Mouse (Mus musculus) brain, embryonic 14.5 days (tissue): ENCODE results near the gene Rgl1. TPM values are rescaled to one million over a fixed set of nuclear protein-coding genes. Genes with fewer than 3 reads are reported as not detected.
"Not testable (repeated sequence)": the region's sequence is repeated elsewhere in the genome, so short reads cannot be mapped to it uniquely, and the experiment has no call there.

Experiments
- DNase-seq: peaks from one replicate; pipeline ENCODE4 v3.0.0-alpha.2; 2011; ENCODE audit warnings: low read depth
- CTCF ChIP-seq: fragments of 200-500 bp; IDR thresholded peaks from 2 replicates; pipeline ENCODE4 v1.5.1; 2012; ENCODE audit warnings: inconsistent platforms, mild to moderate bottlenecking, moderate library complexity, borderline replicate concordance; ENCODE audit not compliant: insufficient read depth, insufficient read length; ENCODE audit errors: extremely low read depth
- POLR2A ChIP-seq: fragments of 200-500 bp; IDR thresholded peaks from 2 replicates; pipeline ENCODE4 v1.6.1; 2012; ENCODE audit warnings: mild to moderate bottlenecking, inconsistent platforms, borderline replicate concordance; ENCODE audit not compliant: poor library complexity, insufficient read depth, insufficient read length, severe bottlenecking; ENCODE audit errors: extremely low read depth
- polyA plus RNA-seq: library from polyadenylated mRNA; depleted of rRNA; stranded (reverse); fragments of >200 nt; gene quantifications from 2 replicates; pipeline ENCODE4 v1.2.3, GENCODE M21; 2012

Rgl1 gene
- polyA plus RNA-seq, 1 experiment = 14.1 TPM

DNA sequence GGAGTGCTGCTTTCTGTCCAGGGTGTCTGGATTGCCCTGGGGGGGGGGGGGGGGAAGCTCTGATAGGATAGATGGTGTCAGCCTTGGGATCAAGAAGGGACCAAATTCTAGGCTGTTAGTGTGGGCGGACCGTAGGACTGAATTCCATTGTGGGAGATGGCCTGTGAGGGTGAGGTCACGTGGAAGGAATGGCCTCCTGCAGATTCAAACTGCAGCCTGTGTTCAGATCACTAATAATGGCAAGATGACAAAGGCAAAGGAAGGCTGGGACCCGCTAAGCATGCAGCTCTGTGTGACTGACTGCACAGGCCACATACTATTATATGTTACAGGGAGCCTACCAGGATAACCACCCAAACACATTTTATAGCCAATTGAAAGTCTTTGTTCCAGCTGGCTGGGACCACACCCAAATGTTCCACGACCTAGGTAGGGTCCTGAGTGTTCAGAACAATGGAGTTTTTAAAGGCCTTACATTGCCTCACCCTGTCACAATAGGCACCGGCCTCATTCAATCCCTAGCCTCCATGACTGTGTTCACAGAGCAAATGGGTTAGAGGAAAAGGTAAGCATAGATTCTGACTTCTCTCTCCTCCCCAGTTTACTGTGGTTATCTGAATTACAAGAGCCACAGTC is 27.5 kb upstream of the Rgl1 start:
- no peak for DNase-seq
- TF ChIP-seq CTCF (no peak), POLR2A (no peak)

DNA sequence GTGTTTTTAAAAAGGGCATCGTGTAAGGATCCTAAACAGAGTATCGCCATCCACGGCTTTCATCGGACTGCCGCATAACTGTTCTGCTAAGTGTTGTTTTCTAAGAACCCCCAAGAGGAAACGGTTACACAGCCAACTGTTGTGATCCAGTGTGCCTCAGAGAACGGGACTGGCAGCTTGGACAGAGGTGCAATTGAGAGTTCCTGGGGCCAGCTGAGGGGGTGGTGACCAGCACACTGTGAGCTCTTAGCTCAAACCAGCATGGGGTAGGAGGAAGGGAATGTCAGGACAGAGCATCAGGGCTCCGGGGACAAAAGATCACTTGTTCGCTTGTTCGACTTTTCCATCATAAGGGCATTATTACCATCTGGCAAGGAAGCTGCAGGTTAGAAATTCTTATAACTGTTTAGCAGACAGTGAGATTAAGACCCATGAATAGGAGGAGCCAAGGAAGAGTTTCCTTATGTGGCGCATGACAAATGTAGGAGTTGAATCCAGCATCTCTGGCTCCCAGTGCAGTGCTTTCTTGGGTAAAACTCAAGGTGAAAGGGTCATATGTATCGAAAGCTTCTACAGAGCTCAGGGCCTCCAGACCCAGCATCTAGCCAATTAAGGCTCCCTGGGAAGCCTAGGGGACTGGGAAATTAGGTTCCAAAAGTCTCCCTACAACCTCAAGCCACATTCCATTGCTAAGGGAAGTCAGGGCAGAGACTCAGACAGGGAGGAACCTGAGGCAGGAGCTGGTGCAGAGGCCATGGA is 26.8 kb upstream of the Rgl1 start:
- no peak for TF ChIP-seq CTCF
- TF ChIP-seq POLR2A = no peak
- peak; percentile 55 for DNase-seq

DNA sequence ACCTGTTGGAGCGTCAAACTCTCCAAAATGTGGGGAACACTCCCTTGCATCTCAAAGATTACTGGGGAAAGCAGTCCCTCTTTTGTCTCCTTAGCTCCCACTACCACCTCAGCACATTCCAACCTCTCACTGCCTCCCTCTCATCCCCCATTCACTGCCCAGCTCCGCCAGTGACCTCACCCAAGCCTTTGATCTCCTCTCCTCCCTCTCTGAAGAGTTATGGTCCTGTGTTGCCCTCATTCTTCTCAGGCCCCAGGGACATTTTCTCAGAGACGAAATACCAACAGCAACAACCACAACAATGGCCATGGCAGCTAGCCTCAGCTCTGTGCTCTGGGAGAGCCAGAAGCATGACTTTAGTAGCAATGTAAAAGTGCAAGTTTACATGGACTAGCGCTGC is 25.1 kb upstream of the Rgl1 start:
- no peak for DNase-seq
- TF ChIP-seq POLR2A (no peak), CTCF (no peak)

DNA sequence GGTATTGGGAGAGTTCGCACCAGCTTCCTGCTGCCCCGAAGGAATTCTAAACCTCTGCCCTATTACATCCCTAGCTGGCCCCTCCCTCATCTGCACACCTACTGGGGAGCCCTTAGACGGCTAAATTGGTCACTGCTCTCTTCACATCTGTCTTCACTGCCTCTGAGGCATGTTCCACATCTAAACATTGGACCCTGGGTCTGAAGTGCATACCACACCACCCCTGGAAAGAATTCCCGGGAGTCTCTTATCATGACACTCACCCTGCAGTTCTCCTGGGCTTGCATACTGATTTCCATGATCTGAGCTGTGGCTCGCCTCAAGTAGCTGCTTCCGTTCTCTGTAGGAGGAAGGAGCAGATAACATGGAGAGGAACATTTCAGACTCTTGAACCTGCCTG is 24.7 kb upstream of the Rgl1 start:
- TF ChIP-seq CTCF (no peak), POLR2A (no peak)
- no peak for DNase-seq

DNA sequence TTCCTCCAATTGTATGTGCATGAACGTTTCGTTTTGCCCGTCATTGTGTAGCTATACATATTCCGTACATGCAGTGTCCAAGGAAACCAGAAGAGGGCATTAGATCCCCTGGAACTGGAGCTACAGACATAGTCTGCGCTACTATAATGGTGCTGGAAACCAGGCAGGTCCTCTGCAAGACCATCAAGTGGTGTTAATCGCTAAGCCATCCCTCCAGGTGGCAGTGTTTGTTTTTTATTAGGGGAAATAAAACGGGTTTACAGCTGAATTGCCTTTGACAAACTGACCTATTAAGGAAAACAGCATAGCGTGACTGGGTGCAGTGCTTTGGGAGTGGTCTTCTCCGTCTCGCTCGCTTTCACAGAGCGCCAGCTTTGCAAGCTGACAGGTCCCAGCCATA is 24.1 kb upstream of the Rgl1 start:
- TF ChIP-seq CTCF (peak; percentile 56; the same call in 1 of the 2 replicates), POLR2A (no peak)
- peak; percentile 73 for DNase-seq

DNA sequence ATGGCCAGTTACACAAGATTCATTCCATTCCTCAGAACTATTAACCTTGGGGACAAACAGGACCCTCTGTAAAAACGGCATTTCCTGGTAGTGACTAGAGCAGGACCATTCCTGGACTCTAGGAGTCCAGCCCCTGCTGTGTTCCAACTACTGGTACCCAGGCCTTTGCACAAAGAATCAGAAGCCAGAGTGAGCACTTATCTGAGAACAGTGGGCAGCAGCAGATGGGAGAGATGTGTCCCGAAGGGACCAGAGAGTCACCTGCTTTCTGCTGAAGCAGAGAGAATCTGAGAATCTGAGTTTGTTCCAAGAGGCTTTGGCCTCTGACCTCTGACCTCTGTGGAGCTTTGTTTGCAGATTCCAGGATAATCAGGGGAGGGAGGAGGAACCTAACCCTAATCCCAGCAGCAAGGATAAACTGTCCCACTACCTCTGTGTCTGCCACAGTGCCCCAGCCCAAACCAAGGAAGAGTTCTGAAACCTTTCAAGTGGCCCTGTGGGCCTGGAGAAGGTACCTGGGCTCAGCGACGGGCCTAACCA is 22.0 kb upstream of the Rgl1 start:
- no peak for TF ChIP-seq CTCF
- no peak for TF ChIP-seq POLR2A
- DNase-seq = no peak

DNA sequence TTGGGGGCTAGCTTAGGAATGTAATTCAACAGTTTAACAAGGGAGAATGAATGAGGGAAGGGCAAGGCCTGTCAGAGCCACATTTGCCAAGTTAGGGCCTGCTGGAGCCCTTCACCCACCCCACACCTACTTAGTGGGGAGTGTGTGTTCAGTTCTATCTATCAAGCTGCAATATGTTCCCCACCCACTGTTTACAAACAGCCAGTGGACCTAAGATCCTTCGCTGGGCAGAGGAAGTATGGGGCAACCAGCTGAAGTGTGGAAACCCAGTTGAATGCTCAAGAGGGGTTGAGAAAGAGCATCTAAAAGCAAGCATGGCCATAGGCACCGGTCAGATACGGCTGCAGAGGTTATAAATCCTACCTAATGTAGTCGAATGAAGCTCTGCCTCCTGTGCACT is 20.8 kb upstream of the Rgl1 start:
- DNase-seq = no peak
- TF ChIP-seq CTCF (no peak), POLR2A (no peak)

DNA sequence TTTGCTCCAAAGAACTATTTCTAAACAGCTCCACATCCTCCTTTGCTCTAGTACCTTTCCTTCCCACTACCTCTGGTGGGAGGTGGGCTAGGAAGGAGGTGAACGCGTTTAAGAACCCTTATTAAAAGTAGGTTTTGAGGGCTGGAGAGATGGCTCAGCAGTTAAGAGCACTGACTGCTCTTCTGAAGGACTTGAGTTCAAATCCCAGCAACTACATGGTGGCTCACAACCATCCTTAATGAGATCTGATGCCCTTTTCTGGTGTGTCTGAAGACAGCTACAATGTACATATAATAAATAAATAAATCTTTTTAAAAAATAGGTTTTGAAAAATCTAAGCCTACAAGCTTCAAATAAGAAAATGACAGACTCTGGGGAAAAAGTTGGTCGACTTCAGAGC is 19.3 kb upstream of the Rgl1 start:
- not testable (repeated sequence) for DNase-seq

DNA sequence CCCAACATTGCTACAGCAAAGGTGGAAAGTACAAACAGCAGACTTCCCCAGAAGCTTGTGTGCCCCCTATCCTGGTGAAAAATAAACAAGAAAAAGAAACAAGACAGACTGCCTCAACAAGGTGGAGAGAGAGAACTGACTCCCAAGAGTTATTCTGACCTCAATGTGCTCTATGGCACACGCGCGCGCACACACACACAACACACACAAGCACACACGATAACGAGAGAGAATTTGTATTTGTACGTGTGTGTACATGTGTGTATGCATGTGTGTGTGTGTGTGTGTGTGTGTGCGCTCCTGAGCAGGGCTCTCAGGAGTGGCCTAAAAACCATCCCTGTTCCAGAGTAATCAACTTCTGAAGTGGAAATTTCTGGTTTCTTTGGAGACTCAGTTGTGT is 18.5 kb upstream of the Rgl1 start:
- DNase-seq = no peak
- TF ChIP-seq POLR2A (no peak), CTCF (no peak)

DNA sequence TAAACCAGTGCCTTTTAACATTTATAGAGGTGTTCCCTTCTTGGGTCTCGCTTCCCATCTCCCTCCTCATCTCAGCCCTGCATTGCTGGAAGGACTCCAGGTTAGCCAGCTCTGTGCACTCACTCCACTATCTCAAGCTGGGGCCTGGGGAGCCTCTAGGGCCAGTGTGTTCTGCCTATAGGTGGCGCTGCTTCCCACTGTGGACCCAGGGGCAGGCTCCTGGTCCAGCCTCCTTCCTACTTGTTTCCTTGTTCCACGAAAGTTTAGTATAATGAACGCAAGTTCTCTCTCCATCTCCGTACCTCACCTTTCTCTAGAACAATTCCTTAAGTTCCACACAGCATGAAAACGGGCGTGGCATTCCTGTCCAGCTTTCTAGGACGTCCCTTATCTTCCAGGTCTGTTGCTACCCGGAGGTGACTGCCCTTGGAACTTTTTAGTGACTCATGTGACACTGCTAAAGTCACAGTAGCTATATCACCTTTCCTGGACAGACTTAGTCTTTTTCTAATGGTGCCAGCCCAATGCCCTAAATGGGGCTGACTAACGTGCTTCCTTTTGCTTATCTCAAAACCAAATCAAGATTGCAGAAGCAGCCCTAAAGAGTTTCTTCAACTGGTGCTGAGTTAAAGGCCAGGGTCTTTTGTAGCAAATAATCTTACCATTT is 13.1 kb upstream of the Rgl1 start:
- DNase-seq = peak; percentile 59
- TF ChIP-seq CTCF (peak; percentile 68), POLR2A (no peak)

DNA sequence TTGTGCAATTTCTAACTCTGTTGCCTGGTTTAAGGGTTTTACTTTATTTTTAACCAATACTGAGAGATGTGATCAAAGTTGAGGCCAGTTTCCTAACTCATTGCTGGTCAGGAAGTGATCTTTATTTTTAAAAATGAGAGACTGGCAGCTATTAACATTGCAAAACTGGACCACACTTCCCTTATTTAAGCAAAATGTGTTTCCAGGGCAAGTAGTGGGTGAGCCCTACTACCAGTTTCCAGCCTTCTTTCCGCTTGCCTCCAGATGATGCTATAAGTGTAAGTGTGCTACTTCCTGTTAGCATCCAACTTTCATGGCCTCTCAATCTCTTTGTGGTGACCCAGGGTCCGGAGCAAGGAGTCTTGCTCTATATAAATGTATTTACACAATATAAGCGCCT is 8.4 kb upstream of the Rgl1 start:
- not testable (repeated sequence) for DNase-seq

DNA sequence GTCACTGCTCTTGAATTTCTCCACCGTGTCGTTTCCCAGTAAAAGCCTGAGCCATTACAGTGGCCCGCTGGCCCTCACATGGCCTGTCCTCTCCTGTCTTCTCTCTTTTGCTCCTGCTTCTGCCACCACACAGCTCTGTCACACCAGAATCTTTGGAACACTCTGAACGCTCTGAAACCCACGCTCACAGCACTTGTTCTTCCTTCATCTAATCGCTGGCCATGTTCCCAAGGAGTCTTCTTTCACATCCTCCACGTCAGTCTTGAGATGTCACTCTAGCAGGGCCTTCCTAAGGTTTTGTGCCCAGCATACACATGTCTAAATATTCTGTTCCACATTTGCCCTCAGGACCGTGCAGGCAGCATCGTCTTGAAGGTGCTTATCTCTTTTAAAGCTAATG is 4.9 kb upstream of the Rgl1 start:
- no peak for DNase-seq
- TF ChIP-seq CTCF (no peak), POLR2A (no peak)

DNA sequence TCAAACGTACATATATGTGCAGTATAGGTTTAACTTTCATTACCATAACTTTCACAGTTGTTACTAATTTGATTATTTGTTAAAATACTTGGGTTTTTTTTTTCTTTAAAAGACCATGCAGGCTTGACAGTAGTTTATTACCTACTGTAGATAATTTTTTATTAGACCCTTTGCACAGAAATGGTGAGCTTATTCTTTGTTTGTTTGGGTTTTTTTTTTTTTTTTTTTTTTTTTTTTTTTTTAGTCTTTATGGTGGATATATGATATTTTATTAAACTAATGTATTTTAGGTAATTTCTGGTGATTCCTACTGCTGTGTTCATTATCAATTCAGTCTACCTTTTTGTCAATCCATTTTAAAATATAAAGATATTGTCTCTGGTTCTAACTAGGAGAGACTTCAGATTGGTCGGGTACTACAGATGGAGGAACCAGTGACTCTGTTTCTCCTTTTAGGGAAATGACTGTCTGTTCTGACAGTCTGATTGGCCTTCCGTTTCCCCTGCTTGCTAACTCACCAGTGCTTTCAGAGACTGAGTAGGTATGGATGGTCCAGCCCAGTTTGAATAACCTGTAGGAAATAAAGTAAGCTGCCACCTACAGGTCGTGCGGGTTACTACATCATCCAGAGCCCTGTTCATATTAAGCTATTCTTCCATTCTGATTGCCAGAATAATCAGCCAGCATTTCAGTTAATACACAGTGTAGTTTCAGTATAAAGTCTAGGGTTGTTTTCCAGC is 1.8 kb upstream of the Rgl1 start:
- peak; percentile 94 for DNase-seq
- TF ChIP-seq POLR2A (no peak), CTCF (peak; percentile 66; the same call in 1 of the 2 replicates)
